Mouse (Mus musculus) CD4-positive, CD25-positive, alpha-beta regulatory T cell, adult 4 months (primary cell): ENCODE results near the gene Slc7a1. TPM values are rescaled to one million over a fixed set of nuclear protein-coding genes. Genes with fewer than 3 reads are reported as not detected.

Experiments used
- ATAC-seq: one replicate; pipeline ENCODE4 v1.8.0; 2017
- polyA plus RNA-seq, 2 experiments: library from polyadenylated mRNA; unstranded; fragments of 100-300 nt; shearing (Covaris generic); gene quantifications; one replicate each; pipeline ENCODE4 v1.2.1; 2017

The Slc7a1 gene
- polyA plus RNA-seq, 2 experiments from 2014 or later = 13.2 to 19.0 TPM

DNA sequence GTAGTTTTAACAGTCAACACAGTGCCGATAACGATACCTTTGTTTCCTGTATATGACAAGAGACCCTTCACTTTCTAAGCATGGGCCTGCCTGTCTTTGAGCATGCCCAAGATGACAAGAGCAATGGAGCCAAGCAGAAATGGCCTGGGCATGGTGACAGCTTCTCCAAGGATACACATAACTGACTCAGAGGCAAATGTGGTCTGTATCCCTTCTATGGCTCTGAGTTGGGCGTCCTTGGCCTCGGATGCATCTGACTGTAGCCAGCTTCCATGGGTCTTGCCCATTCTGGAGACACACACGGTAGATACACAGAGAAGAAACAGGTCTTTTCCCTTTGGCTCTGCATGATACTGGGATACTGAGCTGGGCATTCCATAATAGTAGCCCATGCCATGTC is 84.8 kb downstream of the Slc7a1 start:
- ATAC-seq = no peak

DNA sequence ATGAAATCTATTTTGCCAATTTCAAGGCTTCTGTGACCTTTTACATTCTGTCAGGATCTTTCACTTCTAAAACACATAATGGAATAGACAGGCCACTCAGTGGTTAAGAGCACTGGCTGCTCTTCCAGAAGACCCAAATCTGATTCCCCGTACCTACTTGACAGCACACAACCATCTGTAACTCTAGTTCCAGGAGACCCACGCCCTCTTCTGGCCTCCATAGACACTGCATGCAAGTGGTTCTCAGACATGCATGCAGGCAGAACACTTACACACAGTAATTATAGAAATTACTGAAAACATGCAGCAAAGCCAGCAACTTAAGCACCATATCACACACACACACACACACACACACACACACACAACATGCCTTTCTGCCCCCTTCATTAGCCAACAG is 87.3 kb downstream of the Slc7a1 start:
- no peak for ATAC-seq

- peak; percentile 91 for ATAC-seq
Observed at GRCm38 (mm10) chr5:148310790-148311189, 88.9 kb downstream of the Slc7a1 start.

- ATAC-seq = no peak
Observed at GRCm38 (mm10) chr5:148304112-148304511, 95.6 kb downstream of the Slc7a1 start.

DNA sequence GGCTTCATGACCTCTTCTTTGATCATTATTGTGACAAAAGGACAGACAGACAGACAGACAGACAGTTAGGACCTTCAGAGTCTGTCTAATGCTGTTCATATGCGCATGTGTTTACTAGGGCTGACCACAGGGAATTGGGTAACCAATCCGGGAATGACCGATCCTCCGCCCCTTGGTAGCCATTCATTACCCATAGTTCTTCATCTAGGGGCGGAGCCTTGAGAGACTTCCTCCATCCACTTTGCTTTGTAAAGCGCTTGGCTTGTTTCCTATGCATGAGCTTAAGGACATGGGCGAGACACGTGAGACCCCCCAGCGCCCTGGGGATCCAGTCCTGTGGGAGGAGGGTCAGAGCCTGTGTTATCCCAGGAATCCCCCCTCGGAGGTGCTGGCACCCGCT is 96.7 kb downstream of the Slc7a1 start:
- peak; percentile 34 for ATAC-seq

DNA sequence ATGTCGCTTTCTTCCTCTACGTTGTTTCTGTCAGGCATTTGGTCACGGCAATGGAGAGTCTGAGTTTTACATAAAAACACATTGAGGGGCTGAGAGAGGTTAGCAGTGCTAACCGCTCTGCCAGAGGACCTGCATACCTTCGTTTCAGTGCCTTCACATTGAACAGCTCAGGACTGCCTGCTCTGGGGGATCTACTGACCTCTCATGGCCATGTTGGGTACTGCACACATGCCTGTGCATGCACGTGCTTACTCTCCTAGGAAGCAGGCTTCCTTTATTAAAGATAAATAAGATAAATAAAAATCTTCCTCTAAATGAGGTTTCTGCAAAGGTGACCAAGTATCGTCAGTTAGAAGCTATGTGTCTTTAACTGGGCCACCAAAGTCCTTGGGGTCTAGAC is 106.4 kb downstream of the Slc7a1 start:
- ATAC-seq = no peak

GRCm38 (mm10) chr5:148292862-148293261 is 106.8 kb downstream of the Slc7a1 start:
- no peak for ATAC-seq

GRCm38 (mm10) chr5:148289951-148290350 is 109.8 kb downstream of the Slc7a1 start:
- no peak for ATAC-seq

- ATAC-seq = no peak
Observed at GRCm38 (mm10) chr5:148288804-148289203, 110.9 kb downstream of the Slc7a1 start.

GRCm38 (mm10) chr5:148287529-148287928 is 112.2 kb downstream of the Slc7a1 start:
- ATAC-seq = no peak

- ATAC-seq = no peak
Observed at GRCm38 (mm10) chr5:148283584-148283983, 116.1 kb downstream of the Slc7a1 start.

DNA sequence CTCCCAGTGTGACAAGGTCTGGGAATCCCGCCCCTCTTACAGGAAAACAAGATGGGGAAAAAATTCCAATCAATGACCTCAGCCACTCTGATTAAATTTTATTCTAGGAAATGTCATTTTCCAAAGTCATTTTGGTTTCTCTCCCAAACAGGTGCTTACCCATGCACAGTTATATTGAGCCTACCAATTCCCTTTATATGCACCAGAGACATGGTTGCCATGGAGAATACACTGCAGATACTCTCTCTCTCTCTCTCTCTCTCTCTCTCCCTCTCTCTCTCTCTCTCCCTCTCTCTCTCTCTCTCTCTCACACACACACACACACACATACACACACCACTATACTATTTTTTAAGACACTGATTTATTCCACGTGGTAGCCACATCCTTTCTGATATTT is 116.5 kb downstream of the Slc7a1 start:
- ATAC-seq = no peak

GRCm38 (mm10) chr5:148282631-148283030 is 117.1 kb downstream of the Slc7a1 start:
- no peak for ATAC-seq

GRCm38 (mm10) chr5:148282093-148282492 is 117.6 kb downstream of the Slc7a1 start:
- ATAC-seq = no peak

GRCm38 (mm10) chr5:148280321-148280720 is 119.4 kb downstream of the Slc7a1 start:
- no peak for ATAC-seq

GRCm38 (mm10) chr5:148278233-148278632 is 121.5 kb downstream of the Slc7a1 start:
- ATAC-seq = no peak

Other genes starting within 250 kb of the Slc7a1 start
- gene Ubl3, start 152.9 kb upstream of the Slc7a1 start, polyA plus RNA-seq = 100 to 1,000 TPM in 1 of 2 experiments, 10 to 100 TPM in 1; 85.9 to 102 TPM